Mouse (Mus musculus) CH12.LX (cell line): Measurements from ENCODE around the gene Irs2.

Experiments used
- CHD1 ChIP-seq: IDR thresholded peaks from 2 replicates; pipeline ENCODE4 v1.6.1; 2012; ENCODE audit warnings: low read depth, low read length, improper control_type of control experiment, inconsistent platforms
- CTCF ChIP-seq, 2 experiments: IDR thresholded peaks in 1 of 2; conservative IDR thresholded peaks in 1 of 2; 2 replicates each; pipeline ENCODE4 v1.5.1; 2011 to 2012; ENCODE audit warnings: low read depth in 2 of 2, low read length in 2 of 2, improper control_type of control experiment in 1 of 2, inconsistent platforms in 1 of 2, mild to moderate bottlenecking in 1 of 2, moderate library complexity in 1 of 2
- EP300 ChIP-seq: IDR thresholded peaks from 2 replicates; pipeline ENCODE4 v1.6.1; 2011; ENCODE audit warnings: low read length, improper control_type of control experiment
- IRF4 ChIP-seq: IDR thresholded peaks from 2 replicates; pipeline ENCODE4 v1.6.1; 2014; ENCODE audit warnings: low read depth, mild to moderate bottlenecking, inconsistent platforms, low read length, improper control_type of control experiment
- POLR2A ChIP-seq: IDR thresholded peaks from 2 replicates; pipeline ENCODE4 v1.6.1; 2011; ENCODE audit warnings: low read depth, mild to moderate bottlenecking, improper control_type of control experiment, low read length
- RCOR1 ChIP-seq: conservative IDR thresholded peaks from 2 replicates; pipeline ENCODE4 v1.6.1; 2012; ENCODE audit warnings: low read depth, mild to moderate bottlenecking, inconsistent platforms, low read length, improper control_type of control experiment
- USF2 ChIP-seq: conservative IDR thresholded peaks from 2 replicates; pipeline ENCODE4 v1.6.1; 2011; ENCODE audit warnings: low read depth, low read length, improper control_type of control experiment
- ZC3H11A ChIP-seq: IDR thresholded peaks from 2 replicates; pipeline ENCODE4 v1.6.1; 2012; ENCODE audit warnings: low read depth, mild to moderate bottlenecking, inconsistent platforms, low read length, improper control_type of control experiment
- ZNF384 ChIP-seq: IDR thresholded peaks from 2 replicates; pipeline ENCODE4 v1.6.1; 2012; ENCODE audit warnings: low read depth, low read length, improper control_type of control experiment, inconsistent platforms

GRCm38 (mm10) chr8:11056175-11056563 lies 47.9 kb upstream of the Irs2 start:
- TF ChIP-seq USF2: no peak
- no peak for TF ChIP-seq IRF4
- TF ChIP-seq CTCF (conservative IDR thresholded peaks at IDR 0.05 in 1 of 2, IDR thresholded peaks at IDR 0.05 in 1 of 2; ENCODE audit: low read depth in 2 of 2, low read length in 2 of 2): no peak
- no peak for TF ChIP-seq POLR2A
- TF ChIP-seq ZNF384: no peak
- no peak for TF ChIP-seq RCOR1
- TF ChIP-seq CHD1: no peak
- no peak for TF ChIP-seq ZC3H11A
- no peak for TF ChIP-seq EP300
